Mouse (Mus musculus) CD4-positive, CD25-positive, alpha-beta regulatory T cell, adult 4 months (primary cell): ENCODE results near the gene Parm1. TPM values are rescaled to one million over a fixed set of nuclear protein-coding genes. Genes with fewer than 3 reads are reported as not detected.

Source experiments
- ATAC-seq: one replicate; pipeline ENCODE4 v1.8.0; 2017
- polyA plus RNA-seq, 2 experiments: library from polyadenylated mRNA; unstranded; fragments of 100-300 nt; shearing (Covaris generic); gene quantifications; one replicate each; pipeline ENCODE4 v1.2.1; 2017

The Parm1 gene
- polyA plus RNA-seq, 2 experiments from 2014 or later: not detected

DNA sequence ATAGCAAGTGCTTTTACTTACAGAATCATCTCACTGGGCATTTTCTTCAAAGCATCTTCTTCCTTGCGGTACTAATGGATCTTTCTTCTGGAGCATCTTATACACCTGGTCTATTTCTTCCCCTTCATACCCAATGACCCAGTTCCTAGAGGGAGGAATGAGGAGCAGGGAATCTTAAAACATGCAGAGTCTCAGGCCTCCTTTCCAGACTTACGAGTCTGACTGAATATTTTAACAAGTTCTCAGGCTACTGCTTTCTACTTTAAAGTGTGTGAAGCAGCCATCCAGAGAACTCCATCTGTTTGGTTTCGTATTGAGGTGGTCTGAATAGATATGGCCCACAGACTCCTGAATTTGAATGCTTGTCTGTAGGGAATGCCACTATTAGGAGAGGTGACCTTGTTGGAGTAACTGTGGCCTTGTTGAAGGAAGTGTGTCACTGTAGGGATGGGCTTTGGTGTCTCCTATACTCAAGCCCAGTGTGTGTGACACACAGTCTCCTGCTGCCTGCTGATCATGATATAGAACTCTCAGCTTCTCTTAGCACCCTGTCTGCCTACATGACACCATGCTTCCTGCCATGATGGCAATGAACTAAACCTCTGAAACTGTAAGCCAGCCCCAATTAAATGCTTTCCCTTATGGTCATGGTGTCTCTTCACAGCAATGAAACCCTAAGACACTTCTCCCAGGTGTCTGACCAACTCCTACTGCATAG is 137.1 kb downstream of the Parm1 start:
- ATAC-seq: no peak

DNA sequence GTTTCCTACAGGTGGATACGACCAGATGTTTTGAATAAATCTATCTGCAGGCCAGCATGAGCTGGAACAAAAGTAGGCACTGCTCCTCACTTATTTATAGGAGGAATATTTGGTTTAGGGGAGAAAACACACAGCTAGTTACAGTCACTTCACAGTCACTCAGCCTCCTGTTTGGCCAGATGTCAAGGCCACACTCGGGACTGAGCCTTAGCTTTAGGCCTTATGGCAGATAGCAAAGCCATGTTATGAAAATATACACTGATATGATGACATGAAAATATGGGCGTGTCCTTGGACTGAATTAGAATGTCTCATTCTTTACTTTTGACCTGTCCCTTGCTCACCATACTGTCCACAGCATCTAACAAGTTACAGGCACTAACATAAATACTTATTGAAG is 137.8 kb downstream of the Parm1 start:
- ATAC-seq: no peak

DNA sequence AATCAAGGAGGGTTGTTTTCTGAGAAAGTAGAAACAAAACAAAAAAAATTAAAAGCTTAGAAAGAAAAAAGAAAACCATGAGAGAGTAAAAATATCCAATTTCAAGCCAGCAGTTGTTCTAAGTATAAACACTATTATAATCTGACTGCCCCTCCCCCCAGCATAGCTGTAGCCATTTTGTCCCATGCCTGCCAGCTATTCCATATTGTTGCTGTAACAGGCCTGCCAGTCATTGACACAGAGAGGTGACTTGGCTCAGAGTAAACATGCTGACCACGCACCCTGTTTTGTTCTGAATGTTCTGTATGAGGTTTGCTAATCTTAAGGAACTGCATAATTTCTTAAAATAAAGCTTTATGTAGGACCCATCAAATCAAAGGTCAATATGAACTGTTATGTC is 145.3 kb downstream of the Parm1 start:
- no peak for ATAC-seq

DNA sequence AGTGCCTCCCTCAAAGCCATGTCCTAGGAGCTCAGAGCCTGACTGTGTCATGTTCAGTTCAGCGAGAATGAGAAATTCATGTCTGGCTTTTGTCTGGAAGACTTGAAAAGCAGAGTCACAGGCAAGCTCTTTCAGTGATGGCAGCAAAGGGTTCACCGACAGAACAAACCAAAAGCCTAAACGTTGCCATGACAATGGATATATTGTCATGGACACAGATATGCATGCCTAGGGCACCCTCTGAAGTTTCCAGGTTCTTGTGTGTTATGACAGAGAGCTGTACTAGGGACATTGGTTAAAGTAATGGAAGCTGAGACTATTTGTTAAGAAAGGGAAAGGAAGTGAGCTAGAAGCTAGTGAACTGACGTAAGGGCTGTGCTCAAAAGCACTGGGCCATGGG is 149.7 kb downstream of the Parm1 start:
- no peak for ATAC-seq

DNA sequence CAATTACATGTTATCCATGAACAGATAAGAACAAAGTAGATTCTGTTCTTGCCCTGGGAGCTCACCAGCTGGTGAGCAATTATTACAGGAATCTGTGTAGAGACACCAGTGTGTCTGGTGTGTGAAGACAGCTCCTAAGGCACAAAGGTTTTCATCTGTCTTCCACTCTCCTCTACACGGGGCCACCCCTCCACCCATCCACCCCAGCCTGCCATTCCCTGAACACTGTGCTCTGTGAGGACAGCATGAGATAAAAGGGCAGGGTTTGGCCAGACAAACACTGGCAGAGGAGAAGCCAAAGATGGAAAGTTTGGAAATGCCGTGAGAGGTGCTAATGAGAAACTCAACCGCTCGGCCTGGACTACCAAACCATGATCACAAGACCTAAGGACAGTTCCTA is 151.8 kb downstream of the Parm1 start:
- no peak for ATAC-seq

Other genes with a start within 250 kb of the Parm1 start
- gene Btc, start 114.6 kb upstream of the Parm1 start, polyA plus RNA-seq: under 1 TPM; 0.47 to 0.61 TPM